Mouse (Mus musculus): ENCODE results near the gene Sec61b.

DNA sequence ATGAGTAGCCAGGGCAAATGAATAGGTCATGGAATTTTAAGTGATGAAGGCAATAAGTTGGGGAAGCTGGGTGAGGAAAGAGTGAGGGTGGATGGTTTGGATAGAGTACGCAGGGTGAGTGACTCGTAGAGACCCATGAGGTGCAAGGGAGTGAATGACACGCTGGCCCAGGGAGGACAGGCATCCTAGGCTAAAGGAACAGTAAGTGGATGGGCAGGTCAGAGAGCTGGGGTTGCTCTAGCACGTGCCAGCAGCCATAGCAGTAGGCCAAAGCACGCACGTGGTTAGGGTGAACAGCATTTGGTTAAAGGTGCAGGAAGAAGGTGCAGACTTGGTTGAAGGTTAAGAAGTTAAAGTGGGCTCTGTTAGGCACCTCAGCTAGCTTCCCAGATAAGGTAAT lies 3.1 kb downstream of the Sec61b start:
- TF ChIP-seq POLR2A (IDR thresholded peaks at IDR 0.05; ENCODE audit: low read depth, low read length) (no peak), CTCF (IDR thresholded peaks at IDR 0.05; ENCODE audit: borderline replicate concordance, insufficient read depth, low read length) (no peak)
